Mouse (Mus musculus): ENCODE results near the gene Flnc. TPM values are rescaled to one million over a fixed set of nuclear protein-coding genes. Genes with fewer than 3 reads are reported as not detected.
A peak's percentile ranks its signal among the peaks of the same experiment; 100 is the strongest.

The Flnc gene
- polyA plus RNA-seq, 1 experiment from 2014 or later = 2.8 TPM

GRCm38 (mm10) chr6:29402693-29403342 lies 30.2 kb upstream of the Flnc start:
- Histone ChIP-seq H3K36me3 (peaks cover 18% of the 10 kb centered on the region), H3K9me3 (replicated peaks) (no peaks in the 10 kb centered on the region), H3K4me1 (peaks cover 9% of the 10 kb centered on the region), H3K27me3 (ENCODE audit: low read depth, poor library complexity, severe bottlenecking) (peaks cover 20% of the 10 kb centered on the region), H3K27ac (replicated peaks) (no peak overlapping the region), H3K4me3 (peak overlapping the region; percentile 31; the same call in 1 of the 2 replicates)
- 5% methylated on average over 34 of the region's 34 CpGs for WGBS
- peak; percentile 45 for DNase-seq (ENCODE audit: low spot score)

DNA sequence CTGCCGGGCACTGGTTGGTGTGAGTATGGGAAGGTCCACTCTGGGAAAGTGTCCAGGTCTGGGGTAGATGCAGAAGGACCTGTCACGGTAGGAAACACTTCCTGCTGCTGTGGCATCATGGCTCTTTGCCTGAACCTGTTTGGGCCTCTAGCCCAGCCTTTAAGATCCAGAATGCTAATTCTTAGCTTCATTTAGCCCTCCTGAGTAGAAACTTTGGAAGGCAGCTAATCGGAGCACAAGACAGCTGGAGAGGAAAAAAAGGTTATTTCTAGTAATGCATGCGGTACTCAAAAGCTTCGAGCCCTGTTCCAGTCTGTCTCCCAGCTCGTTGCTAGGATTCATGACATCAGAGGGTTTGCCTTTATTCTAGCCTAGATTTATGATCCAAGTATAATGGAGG lies 26.6 kb upstream of the Flnc start:
- 93% methylated on average over 6 of the region's 6 CpGs for WGBS
- Histone ChIP-seq H3K27me3 (ENCODE audit: low read depth, poor library complexity, severe bottlenecking) (peaks cover 6% of the 10 kb centered on the region; the same call in 1 of the 2 replicates), H3K4me3 (no peak overlapping the region), H3K27ac (replicated peaks) (no peak overlapping the region), H3K36me3 (peaks cover 38% of the 10 kb centered on the region), H3K4me1 (peaks cover 6% of the 10 kb centered on the region), H3K9me3 (replicated peaks) (no peaks in the 10 kb centered on the region)
- no peak for DNase-seq (ENCODE audit: low spot score)

GRCm38 (mm10) chr6:29415446-29415845 lies 17.6 kb upstream of the Flnc start:
- no peaks in the 10 kb centered on the region for H3K27me3 ChIP-seq (ENCODE audit: low read depth, poor library complexity, severe bottlenecking)
- H3K4me3 ChIP-seq = no peak overlapping the region
- peaks cover 54% of the 10 kb centered on the region for H3K36me3 ChIP-seq
- no peaks in the 10 kb centered on the region for H3K9me3 ChIP-seq (replicated peaks)
- DNase-seq (ENCODE audit: low spot score) = no peak
- WGBS = 86% methylated on average over 9 of the region's 9 CpGs
- H3K27ac ChIP-seq (replicated peaks) = no peak overlapping the region
- no peaks in the 10 kb centered on the region for H3K4me1 ChIP-seq

DNA sequence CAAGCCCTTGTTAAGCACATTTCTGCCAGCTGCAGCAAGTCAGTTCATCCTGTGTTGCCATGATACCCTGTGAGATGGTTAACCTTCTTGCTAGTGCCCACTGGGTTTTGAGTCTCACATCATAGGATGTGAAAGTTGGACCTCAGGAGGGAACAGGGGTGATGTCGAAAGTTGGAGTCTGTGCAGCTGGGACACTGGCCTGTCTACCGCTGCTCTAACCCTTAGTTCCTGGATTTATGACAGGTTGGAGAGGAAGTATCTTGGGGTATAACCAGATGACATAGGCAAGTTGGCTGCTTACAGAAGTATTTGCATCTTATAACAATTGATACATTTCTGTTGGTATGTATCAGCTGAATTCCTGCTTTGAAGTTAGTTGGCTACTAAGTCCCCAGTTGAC lies 12.5 kb upstream of the Flnc start:
- Histone ChIP-seq H3K4me3 (no peak overlapping the region), H3K4me1 (no peaks in the 10 kb centered on the region), H3K27me3 (ENCODE audit: low read depth, poor library complexity, severe bottlenecking) (no peaks in the 10 kb centered on the region), H3K27ac (replicated peaks) (no peak overlapping the region), H3K9me3 (replicated peaks) (no peaks in the 10 kb centered on the region), H3K36me3 (peaks cover 17% of the 10 kb centered on the region)
- no peak for DNase-seq (ENCODE audit: low spot score)
- WGBS = 91% methylated on average over 2 of the region's 2 CpGs

DNA sequence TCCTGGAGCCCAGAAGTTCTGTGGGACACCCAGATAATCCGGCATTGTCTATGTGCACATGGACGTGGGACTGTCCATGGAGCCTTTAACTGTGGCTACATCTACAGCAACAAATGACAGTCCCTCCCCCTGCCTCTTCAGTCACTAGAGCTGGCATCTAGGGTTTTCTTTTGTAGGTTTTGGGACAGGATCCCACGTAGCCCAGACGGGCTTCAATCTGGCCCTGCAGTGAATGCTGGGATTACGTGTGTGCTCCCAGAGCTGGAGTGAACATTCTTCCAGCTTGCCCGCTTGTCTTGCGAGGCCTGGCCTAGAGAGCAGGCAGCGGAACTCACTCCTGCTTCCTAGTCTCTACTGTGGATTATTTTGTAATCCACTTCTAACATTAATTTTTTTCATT lies 7.9 kb upstream of the Flnc start:
- Histone ChIP-seq H3K36me3 (no peaks in the 10 kb centered on the region), H3K4me1 (peaks cover 6% of the 10 kb centered on the region; the same call in 1 of the 2 replicates), H3K9me3 (replicated peaks) (no peaks in the 10 kb centered on the region), H3K27ac (replicated peaks) (no peak overlapping the region), H3K4me3 (no peak overlapping the region), H3K27me3 (ENCODE audit: low read depth, poor library complexity, severe bottlenecking) (no peaks in the 10 kb centered on the region)
- WGBS = 86% methylated on average over 8 of the region's 8 CpGs
- DNase-seq (ENCODE audit: low spot score) = no peak

- Histone ChIP-seq H3K4me1 (peaks cover 6% of the 10 kb centered on the region; the same call in 1 of the 2 replicates), H3K4me3 (no peak overlapping the region), H3K9me3 (replicated peaks) (no peaks in the 10 kb centered on the region), H3K27ac (replicated peaks) (no peak overlapping the region), H3K27me3 (ENCODE audit: low read depth, poor library complexity, severe bottlenecking) (peaks cover 12% of the 10 kb centered on the region), H3K36me3 (no peaks in the 10 kb centered on the region)
- DNase-seq (ENCODE audit: low spot score) = no peak
- WGBS = 75% methylated on average over 6 of the region's 6 CpGs
Measured at GRCm38 (mm10) chr6:29426331-29426730, 6.7 kb upstream of the Flnc start.

GRCm38 (mm10) chr6:29428171-29428570 lies 4.9 kb upstream of the Flnc start:
- WGBS = 61% methylated on average over 4 of the region's 4 CpGs
- no peak overlapping the region for H3K27ac ChIP-seq (replicated peaks)

GRCm38 (mm10) chr6:29430681-29431420 lies 2.2 kb upstream of the Flnc start:
- no peaks in the 10 kb centered on the region for H3K9me3 ChIP-seq (replicated peaks)
- no peak overlapping the region for H3K27ac ChIP-seq (replicated peaks)
- peaks cover 41% of the 10 kb centered on the region for H3K4me1 ChIP-seq
- DNase-seq (ENCODE audit: low spot score) = no peak
- 46% methylated on average over 15 of the region's 15 CpGs for WGBS
- peaks cover 57% of the 10 kb centered on the region for H3K27me3 ChIP-seq (ENCODE audit: low read depth, poor library complexity, severe bottlenecking)
- no peak overlapping the region for H3K4me3 ChIP-seq
- no peaks in the 10 kb centered on the region for H3K36me3 ChIP-seq

More at GRCm38 (mm10) chr6:29428171-29428570, 4.9 kb upstream of the Flnc start:
- DNase-seq (ENCODE audit: low spot score) = no peak
- H3K4me3 ChIP-seq = no peak overlapping the region
- no peaks in the 10 kb centered on the region for H3K36me3 ChIP-seq
- peaks cover 14% of the 10 kb centered on the region for H3K4me1 ChIP-seq
- no peaks in the 10 kb centered on the region for H3K9me3 ChIP-seq (replicated peaks)
- peaks cover 30% of the 10 kb centered on the region for H3K27me3 ChIP-seq (ENCODE audit: low read depth, poor library complexity, severe bottlenecking)

GRCm38 (mm10) chr6:29431473-29431872 lies 1.6 kb upstream of the Flnc start:
- Histone ChIP-seq H3K36me3 (no peaks in the 10 kb centered on the region), H3K4me1 (peaks cover 44% of the 10 kb centered on the region), H3K4me3 (no peak overlapping the region), H3K9me3 (replicated peaks) (no peaks in the 10 kb centered on the region), H3K27ac (replicated peaks) (no peak overlapping the region), H3K27me3 (ENCODE audit: low read depth, poor library complexity, severe bottlenecking) (peaks cover 61% of the 10 kb centered on the region)
- DNase-seq (ENCODE audit: low spot score) = no peak
- WGBS = 19% methylated on average over 5 of the region's 5 CpGs

DNA sequence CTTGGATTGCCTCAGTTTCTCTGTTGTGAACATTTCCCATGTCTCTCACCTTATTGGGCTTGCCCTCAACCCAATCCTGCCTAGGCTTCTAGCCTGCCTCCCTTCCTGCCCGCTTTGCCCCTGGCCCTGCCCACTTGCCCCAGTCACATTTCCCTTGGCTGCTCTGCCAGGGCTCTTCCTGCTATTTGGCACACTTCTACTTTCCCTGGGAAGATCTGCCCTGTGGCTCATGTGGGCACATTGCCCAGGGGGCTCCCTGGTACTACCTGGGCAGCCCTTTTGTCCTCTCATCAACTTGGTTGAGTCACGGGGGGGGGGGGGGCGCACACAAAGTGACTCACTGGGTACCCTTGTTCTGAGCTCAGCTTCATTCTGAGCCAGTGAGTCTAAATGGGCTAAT lies 900 bp upstream of the Flnc start:
- no peaks in the 10 kb centered on the region for H3K36me3 ChIP-seq
- peaks cover 61% of the 10 kb centered on the region for H3K27me3 ChIP-seq (ENCODE audit: low read depth, poor library complexity, severe bottlenecking)
- H3K9me3 ChIP-seq (replicated peaks) = no peaks in the 10 kb centered on the region
- peaks cover 49% of the 10 kb centered on the region for H3K4me1 ChIP-seq
- DNase-seq (ENCODE audit: low spot score) = no peak
- 54% methylated on average over 3 of the region's 3 CpGs for WGBS
- H3K27ac ChIP-seq (replicated peaks) = no peak overlapping the region
- no peak overlapping the region for H3K4me3 ChIP-seq

DNA sequence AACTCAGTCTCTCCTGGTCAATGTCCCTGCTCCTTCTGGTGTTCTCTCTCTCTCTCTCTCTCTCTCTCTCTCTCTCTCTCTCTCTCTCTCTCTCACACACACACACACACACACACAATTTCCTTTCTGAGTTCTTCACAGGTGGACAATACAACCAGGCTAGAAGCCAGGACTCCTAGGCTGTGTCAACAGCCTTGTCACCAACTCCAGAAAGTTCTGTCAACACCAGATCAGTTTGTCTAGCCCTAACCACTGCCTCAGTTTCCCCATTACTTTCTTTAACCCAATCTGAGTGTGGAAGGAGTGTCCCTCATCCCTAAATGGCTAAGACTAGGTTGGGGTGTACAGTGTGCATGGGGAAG lies 399 bp upstream of the Flnc start:
- H3K4me1 ChIP-seq = peaks cover 50% of the 10 kb centered on the region
- peak overlapping the region; percentile 58 for H3K4me3 ChIP-seq
- H3K27ac ChIP-seq (replicated peaks) = peak overlapping the region; percentile 76; the same call in 1 of the 2 replicates
- no peaks in the 10 kb centered on the region for H3K9me3 ChIP-seq (replicated peaks)
- peaks cover 61% of the 10 kb centered on the region for H3K27me3 ChIP-seq (ENCODE audit: low read depth, poor library complexity, severe bottlenecking)
- no peaks in the 10 kb centered on the region for H3K36me3 ChIP-seq
- no peak for DNase-seq (ENCODE audit: low spot score)

GRCm38 (mm10) chr6:29433804-29434795 lies 1.0 kb downstream of the Flnc start:
- Histone ChIP-seq H3K4me3 (peak overlapping the region; percentile 58), H3K4me1 (peaks cover 51% of the 10 kb centered on the region), H3K36me3 (no peaks in the 10 kb centered on the region), H3K9me3 (replicated peaks) (no peaks in the 10 kb centered on the region), H3K27me3 (ENCODE audit: low read depth, poor library complexity, severe bottlenecking) (peaks cover 61% of the 10 kb centered on the region), H3K27ac (replicated peaks) (peak overlapping the region; percentile 78)
- DNase-seq (ENCODE audit: low spot score) = peak; percentile 66
- WGBS = 2% methylated on average over 27 of the region's 27 CpGs

Data from midbrain, embryonic 10.5 days (tissue).